Mouse (Mus musculus) olfactory bulb, adult 2 months (tissue): Measurements from ENCODE around the gene Tet1.

Experiments
- CTCF ChIP-seq: fragments of 200-500 bp; IDR thresholded peaks from 2 replicates; pipeline ENCODE4 v1.5.1; 2012; ENCODE audit warnings: low read depth, mild to moderate bottlenecking, low read length, moderate library complexity; ENCODE audit not compliant: insufficient read depth
- POLR2A ChIP-seq: fragments of 200-500 bp; IDR thresholded peaks from 2 replicates; pipeline ENCODE4 v1.6.1; 2012; ENCODE audit warnings: mild to moderate bottlenecking, low read depth, low read length, moderate library complexity; ENCODE audit not compliant: insufficient read depth

DNA sequence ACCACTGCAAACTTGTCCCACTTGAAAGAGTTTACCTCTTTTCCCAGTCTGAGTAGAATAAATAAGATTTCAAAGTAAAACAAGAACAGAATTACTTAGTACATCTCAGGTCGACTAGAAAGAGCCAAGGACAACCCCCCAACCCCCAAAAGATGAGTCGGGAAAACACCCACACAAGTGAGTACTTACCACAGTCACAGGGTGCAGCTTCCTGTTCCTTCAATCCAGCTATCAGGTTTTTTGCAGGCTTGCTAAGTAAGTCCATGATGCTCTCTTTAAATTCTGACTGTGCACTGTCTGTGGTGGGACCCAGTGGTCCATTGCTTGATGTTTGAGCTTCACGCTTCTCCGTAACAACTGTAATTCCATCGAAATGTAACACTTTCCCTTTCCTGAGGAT, 70.8 kb downstream of the Tet1 start:
- TF ChIP-seq POLR2A, result no peak
- TF ChIP-seq CTCF, result no peak
